Mouse (Mus musculus) testis, adult 2 months (tissue): ENCODE measurements at regions not wholly inside any gene's neighbourhood (a gene's known extent, or its start where the extent isn't known, plus 50 kb on each side); places are given as distances from the start of the nearest gene placed in this dataset.

Experiments used
- H3K27ac ChIP-seq: fragments of 200-500 bp; 2 replicates; pipeline ENCODE4 v1.5.1; 2012; ENCODE audit warnings: low read depth, low read length; ENCODE audit not compliant: control insufficient read depth, insufficient read depth
- H3K27me3 ChIP-seq: fragments of 200-500 bp; 2 replicates; pipeline ENCODE4 v1.6.1; 2012; ENCODE audit warnings: mild to moderate bottlenecking, low read length, moderate library complexity; ENCODE audit not compliant: control insufficient read depth, insufficient read depth
- H3K36me3 ChIP-seq: fragments of 200-500 bp; 2 replicates; pipeline ENCODE4 v1.6.1; 2012; ENCODE audit warnings: mild to moderate bottlenecking, low read length; ENCODE audit not compliant: control insufficient read depth, insufficient read depth
- H3K4me1 ChIP-seq: fragments of 200-500 bp; 2 replicates; pipeline ENCODE4 v1.6.1; 2012; ENCODE audit warnings: low read length; ENCODE audit not compliant: control insufficient read depth, insufficient read depth
- H3K4me3 ChIP-seq: fragments of 200-500 bp; 2 replicates; pipeline ENCODE4 v1.5.1; 2012; ENCODE audit warnings: low read depth, mild to moderate bottlenecking, low read length, moderate library complexity, mixed read lengths; ENCODE audit not compliant: control insufficient read depth
- CTCF ChIP-seq: fragments of 200-500 bp; IDR thresholded peaks from 2 replicates; pipeline ENCODE4 v1.5.1; 2012; ENCODE audit warnings: low read depth, mild to moderate bottlenecking, inconsistent platforms, low read length, moderate library complexity; ENCODE audit not compliant: control insufficient read depth, insufficient read depth, insufficient replicate concordance
- POLR2A ChIP-seq: fragments of 200-500 bp; IDR thresholded peaks from 2 replicates; pipeline ENCODE4 v1.6.1; 2012; ENCODE audit warnings: low read depth, mild to moderate bottlenecking, inconsistent platforms, low read length, moderate library complexity; ENCODE audit not compliant: control insufficient read depth

DNA sequence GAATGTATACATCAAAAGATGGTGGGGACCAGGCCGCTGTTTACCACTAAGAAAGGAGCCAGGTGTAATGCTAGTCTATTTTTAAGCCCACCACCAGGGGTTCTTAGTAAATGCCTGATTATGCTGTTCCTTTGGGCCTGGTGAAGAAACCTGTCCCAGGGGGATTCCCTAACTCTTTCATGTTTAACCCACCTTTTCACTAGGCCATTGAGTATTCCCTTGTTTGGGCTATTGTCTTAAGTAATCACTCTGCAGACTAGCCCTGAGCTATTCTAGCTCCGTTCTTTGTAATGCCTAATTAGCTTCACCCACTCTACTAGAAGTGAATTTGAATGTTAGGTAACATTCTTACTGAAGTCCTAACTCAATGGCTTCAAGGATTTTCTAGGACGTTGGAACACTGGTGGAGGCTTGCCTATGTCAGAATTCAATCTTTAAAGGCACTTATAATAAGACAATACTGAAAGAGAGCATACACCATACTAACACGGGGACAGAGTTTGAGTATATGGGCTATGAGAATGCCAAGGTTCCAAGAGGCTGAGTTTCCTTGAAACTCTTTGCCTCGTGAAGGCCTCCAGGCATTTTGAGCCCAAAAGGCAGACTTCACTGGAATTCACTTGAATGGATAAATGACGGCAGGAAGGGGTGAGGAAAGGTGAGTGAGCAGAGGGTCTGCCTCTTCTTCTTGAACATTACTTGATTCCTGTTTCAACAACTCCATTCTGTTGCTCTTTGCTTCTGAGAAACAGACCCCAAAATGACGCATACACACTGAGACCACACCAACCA lies 312.7 kb upstream of the Irx4 start:
- no peak for TF ChIP-seq CTCF
- TF ChIP-seq POLR2A, result no peak

DNA sequence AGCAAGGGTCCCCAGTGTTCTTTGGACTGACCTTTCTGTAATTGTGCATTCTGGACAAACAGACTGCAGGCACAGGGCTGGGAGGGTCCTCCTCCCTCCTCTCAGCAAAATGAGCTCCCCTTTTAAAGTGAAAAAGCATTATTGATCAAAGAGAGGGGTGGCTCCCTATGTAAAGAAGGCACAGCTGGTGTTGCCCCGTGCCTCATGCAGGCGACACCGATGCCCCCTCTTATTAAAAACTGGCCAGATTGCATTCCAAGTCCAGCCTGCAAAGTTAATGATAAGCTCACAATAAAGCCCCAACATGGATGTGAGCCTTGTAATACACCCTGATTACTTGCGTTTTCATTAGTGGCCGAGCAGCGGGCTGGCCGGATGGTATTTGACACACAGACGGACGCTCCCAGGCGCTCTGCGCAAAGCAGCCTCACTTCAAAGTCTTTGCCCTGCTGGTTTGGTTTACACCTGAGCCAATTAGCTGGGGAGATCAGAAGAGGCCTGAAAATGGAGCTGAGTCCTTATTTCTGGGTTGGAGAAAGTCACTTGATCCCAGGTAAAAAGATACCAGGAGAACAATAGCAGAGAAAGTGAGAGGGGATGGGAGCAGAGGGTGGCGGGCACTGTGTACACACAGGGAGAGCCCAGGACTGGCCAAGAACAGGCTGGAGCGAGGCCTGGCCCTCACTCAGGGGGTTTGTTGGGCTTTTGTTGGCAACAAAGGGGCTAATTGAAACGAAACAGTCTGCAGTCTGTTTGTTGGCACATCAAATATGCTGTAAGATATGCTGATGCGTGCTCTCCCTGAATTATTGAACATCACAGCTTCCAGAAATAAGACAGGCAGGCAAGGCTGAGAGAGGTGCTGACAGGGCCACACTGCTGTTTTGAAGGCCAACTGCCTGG lies 301.4 kb upstream of the Irx4 start:
- no peak overlapping the region for H3K4me3 ChIP-seq
- no peaks in the 10 kb centered on the region for H3K27me3 ChIP-seq
- H3K36me3 ChIP-seq, result no peaks in the 10 kb centered on the region
- no peaks in the 10 kb centered on the region for H3K4me1 ChIP-seq
- no peak for TF ChIP-seq POLR2A
- TF ChIP-seq CTCF, result no peak
- no peak overlapping the region for H3K27ac ChIP-seq

More for the DNA sequence above, 312.7 kb upstream of the Irx4 start:
- H3K36me3 ChIP-seq, result no peaks in the 10 kb centered on the region
- H3K27me3 ChIP-seq, result no peaks in the 10 kb centered on the region
- H3K4me3 ChIP-seq, result no peak overlapping the region
- no peaks in the 10 kb centered on the region for H3K4me1 ChIP-seq
- H3K27ac ChIP-seq, result no peak overlapping the region

DNA sequence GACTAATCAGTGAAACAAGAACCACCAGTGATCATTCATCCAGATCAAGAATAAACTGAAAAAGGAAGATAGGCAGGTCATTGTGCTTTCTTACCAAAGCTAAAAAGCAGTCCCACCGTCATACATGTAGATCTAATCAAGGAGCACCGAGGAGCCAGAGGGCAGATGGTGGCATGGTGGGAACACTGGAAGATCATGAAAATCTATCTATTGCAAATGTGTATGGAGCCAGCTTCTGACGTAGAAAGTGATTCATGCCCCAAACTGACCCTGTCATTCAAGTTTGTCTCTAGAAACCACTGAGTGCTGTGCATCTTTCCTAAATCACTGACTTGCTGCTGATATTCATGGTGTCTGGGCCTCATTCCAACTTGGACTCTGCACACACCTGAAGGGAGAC lies 299.0 kb upstream of the Irx4 start:
- Histone ChIP-seq H3K36me3 (no peaks in the 10 kb centered on the region), H3K4me1 (no peaks in the 10 kb centered on the region), H3K27ac (no peak overlapping the region), H3K4me3 (no peak overlapping the region), H3K27me3 (no peaks in the 10 kb centered on the region)
- TF ChIP-seq POLR2A, result no peak
- no peak for TF ChIP-seq CTCF

DNA sequence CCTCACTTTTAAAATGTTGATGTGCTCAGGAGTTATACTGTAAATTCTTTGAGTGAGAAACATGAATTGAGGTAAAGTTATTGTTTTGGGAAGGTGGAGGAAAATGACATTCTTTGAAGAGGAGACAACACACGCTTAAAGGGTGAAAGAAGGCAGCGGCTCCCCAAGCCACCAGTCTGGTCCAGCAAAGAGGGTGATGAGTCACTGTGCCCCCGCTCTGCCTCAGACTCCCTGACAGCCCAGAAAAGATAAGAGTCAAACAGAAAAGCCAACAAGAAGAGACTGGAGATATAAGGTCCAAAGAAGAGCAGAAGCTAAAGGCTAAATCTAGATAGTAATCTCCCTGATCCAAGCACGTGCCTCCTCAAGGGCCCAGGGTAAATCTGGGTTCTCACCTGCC lies 288.1 kb upstream of the Irx4 start:
- H3K36me3 ChIP-seq, result no peaks in the 10 kb centered on the region
- no peaks in the 10 kb centered on the region for H3K4me1 ChIP-seq
- no peaks in the 10 kb centered on the region for H3K27me3 ChIP-seq
- no peak overlapping the region for H3K4me3 ChIP-seq
- H3K27ac ChIP-seq, result no peak overlapping the region
- TF ChIP-seq POLR2A, result no peak
- no peak for TF ChIP-seq CTCF

DNA sequence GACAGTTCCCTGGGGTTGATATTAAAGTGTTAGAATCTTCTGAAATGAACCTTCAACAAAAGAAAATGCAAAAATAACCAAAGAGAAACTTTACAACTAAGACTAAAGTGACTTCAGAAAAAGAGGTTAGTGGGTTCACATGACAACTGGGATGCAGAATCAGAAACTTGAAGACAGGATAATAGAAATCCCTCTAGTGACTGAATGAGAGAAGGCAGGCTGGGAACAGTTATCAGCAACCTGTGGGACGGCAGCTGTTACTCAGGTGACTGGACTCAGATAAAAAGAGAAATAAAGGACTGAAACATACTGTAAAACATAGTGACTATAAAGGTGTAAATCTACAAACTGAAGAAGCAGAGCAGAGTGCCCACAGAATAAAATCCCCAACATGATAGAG lies 287.4 kb upstream of the Irx4 start:
- no peaks in the 10 kb centered on the region for H3K4me1 ChIP-seq
- no peaks in the 10 kb centered on the region for H3K27me3 ChIP-seq
- H3K4me3 ChIP-seq, result no peak overlapping the region
- no peak overlapping the region for H3K27ac ChIP-seq
- TF ChIP-seq CTCF (no peak), POLR2A (no peak)
- no peaks in the 10 kb centered on the region for H3K36me3 ChIP-seq

DNA sequence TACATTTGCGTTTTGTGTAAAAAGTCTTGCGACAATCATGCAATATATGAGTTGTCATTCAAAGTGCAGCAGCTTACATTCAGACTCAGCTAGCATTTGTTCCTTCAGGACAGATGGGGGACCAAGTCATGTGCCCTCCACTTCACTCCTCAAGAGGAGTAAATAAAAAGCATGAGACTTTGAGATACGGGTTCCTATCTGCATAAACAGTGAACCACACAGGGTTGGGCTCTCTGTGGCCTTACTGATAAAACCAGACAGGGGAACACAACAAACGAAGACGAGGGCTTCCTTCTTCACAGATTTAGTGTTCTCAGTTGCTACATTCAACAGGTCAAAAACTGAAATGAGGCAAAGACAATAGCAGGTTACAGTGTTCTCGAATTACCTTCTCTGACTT lies 283.1 kb upstream of the Irx4 start:
- Histone ChIP-seq H3K27me3 (no peaks in the 10 kb centered on the region), H3K4me1 (no peaks in the 10 kb centered on the region), H3K36me3 (no peaks in the 10 kb centered on the region), H3K27ac (no peak overlapping the region), H3K4me3 (no peak overlapping the region)
- TF ChIP-seq POLR2A (no peak), CTCF (no peak)

DNA sequence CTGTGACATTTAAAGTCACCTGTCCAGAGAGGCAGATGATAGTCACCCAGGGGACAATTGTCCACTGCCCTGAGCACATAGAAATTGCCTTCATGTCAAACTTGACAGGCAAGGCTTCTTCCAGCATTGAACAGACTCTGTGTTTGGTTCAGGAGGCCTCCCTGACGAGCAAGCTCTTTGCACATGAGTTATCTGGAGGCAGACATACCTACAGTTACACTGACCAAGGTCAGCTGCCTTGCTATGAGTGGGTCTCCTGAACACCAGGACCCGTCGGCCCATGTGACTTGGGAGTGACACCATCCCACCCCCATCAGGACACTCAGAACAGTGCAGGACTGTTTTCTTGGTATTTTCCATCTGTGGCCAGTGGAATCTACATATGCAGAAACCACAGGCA lies 282.3 kb upstream of the Irx4 start:
- H3K36me3 ChIP-seq, result no peaks in the 10 kb centered on the region
- H3K4me1 ChIP-seq, result no peaks in the 10 kb centered on the region
- H3K27me3 ChIP-seq, result no peaks in the 10 kb centered on the region
- H3K27ac ChIP-seq, result no peak overlapping the region
- TF ChIP-seq CTCF (no peak), POLR2A (no peak)
- no peak overlapping the region for H3K4me3 ChIP-seq
